Mouse (Mus musculus) neural tube, embryonic 12.5 days (tissue): ENCODE measurements around the gene Naip1. TPM values are rescaled to one million over a fixed set of nuclear protein-coding genes. Genes with fewer than 3 reads are reported as not detected.
"Not testable (repeated sequence)": the region's sequence is repeated elsewhere in the genome, so short reads cannot be mapped to it uniquely, and the experiment has no call there.

Experiments used
- ATAC-seq: fragments of 200-750 bp; cut with Nextera tagmentation; 2 replicates; pipeline ENCODE4 v1.8.0; 2017; ENCODE audit warnings: low read depth, mild to moderate bottlenecking, moderate TSS enrichment, moderate library complexity; ENCODE audit not compliant: low FRiP score
- H3K27ac ChIP-seq: fragments of 300-500 bp; sonication (generic); 2 replicates; pipeline ENCODE4 v1.5.1; 2016
- H3K27me3 ChIP-seq: fragments of 300-500 bp; sonication (generic); replicated peaks from 2 replicates; pipeline ENCODE4 v1.6.1; 2016; ENCODE audit warnings: mild to moderate bottlenecking
- H3K36me3 ChIP-seq: fragments of 300-500 bp; sonication (generic); 2 replicates; pipeline ENCODE4 v1.6.1; 2016; ENCODE audit warnings: mild to moderate bottlenecking
- H3K4me1 ChIP-seq: fragments of 300-500 bp; sonication (generic); 2 replicates; pipeline ENCODE4 v1.6.1; 2016
- H3K4me2 ChIP-seq: fragments of 300-500 bp; sonication (generic); replicated peaks from 2 replicates; pipeline ENCODE4 v1.6.1; 2016; ENCODE audit warnings: mild to moderate bottlenecking
- H3K4me3 ChIP-seq: fragments of 300-500 bp; sonication (generic); 2 replicates; pipeline ENCODE4 v1.5.1; 2016
- H3K9ac ChIP-seq: fragments of 300-500 bp; sonication (generic); 2 replicates; pipeline ENCODE4 v1.6.1; 2016; ENCODE audit warnings: mild to moderate bottlenecking
- H3K9me3 ChIP-seq: fragments of 300-500 bp; sonication (generic); 2 replicates; pipeline ENCODE4 v1.6.1; 2016; ENCODE audit warnings: mild to moderate bottlenecking
- WGBS: fragments of 180-500 bp; shearing (Covaris S2); methylation state at CpG from one replicate; pipeline ENCODE4 v1.1.7; 2016; 5-methylcytosine and 5-hydroxymethylcytosine counted together
- polyA plus RNA-seq: library from polyadenylated mRNA; unstranded; fragments of >200 nt; fragmentation: Nextera tagmentation; extraction: Ambion mirVana; gene quantifications from 2 replicates; pipeline ENCODE4 v1.2.1, GENCODE M21; 2016

Naip1 gene
- polyA plus RNA-seq, 1 experiment from 2014 or later: 0.06 TPM

DNA sequence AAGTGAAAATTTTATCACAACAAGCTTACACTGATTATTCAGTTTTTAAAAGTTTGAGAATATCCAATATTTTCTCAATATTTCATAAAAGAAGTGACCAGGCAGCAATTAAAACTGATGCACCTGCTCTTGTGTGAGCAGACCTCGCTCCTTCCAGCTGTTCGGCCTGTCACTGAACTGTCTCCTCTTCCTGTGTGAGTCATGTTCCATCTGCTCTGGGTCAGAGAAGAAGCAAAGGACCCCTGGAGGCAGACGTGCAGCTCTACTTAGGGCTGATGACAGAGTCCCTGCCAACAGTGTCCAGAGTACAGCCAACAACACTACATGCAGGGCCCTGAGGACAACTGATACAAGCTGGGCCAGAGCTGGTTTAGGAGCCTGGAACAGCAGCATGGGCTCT lies 12.6 kb downstream of the Naip1 start:
- Histone ChIP-seq H3K4me3 (no peak overlapping the region), H3K27me3 (no peaks in the 10 kb centered on the region), H3K27ac (no peak overlapping the region), H3K36me3 (no peaks in the 10 kb centered on the region), H3K9ac (no peak overlapping the region), H3K4me1 (no peaks in the 10 kb centered on the region), H3K4me2 (no peak overlapping the region), H3K9me3 (no peaks in the 10 kb centered on the region)
- no peak for ATAC-seq
- 60% methylated on average over 3 of the region's 3 CpGs for WGBS

DNA sequence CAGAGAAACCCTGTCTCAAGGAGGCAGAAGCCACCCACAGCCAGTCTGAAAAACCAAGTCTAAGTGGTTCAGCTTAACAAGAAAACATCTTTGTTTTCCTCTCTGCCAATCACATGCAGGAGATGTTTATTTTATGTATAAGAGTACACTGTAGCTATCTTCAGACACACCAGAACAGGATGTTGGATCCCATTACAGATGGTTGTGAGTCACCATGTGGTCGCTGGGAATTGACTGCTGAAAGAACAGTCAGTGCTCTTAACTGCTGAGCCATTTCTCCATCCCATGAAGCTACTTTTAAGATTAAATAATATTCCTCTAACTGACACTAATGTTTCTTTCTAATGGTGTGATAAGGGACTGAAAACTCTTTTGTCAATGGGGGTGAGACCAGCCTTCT lies 14.0 kb downstream of the Naip1 start:
- no peak for ATAC-seq
- Histone ChIP-seq H3K4me1 (no peaks in the 10 kb centered on the region), H3K27me3 (no peaks in the 10 kb centered on the region), H3K27ac (no peak overlapping the region), H3K4me3 (no peak overlapping the region), H3K4me2 (no peak overlapping the region), H3K9me3 (no peaks in the 10 kb centered on the region), H3K36me3 (no peaks in the 10 kb centered on the region), H3K9ac (no peak overlapping the region)
- 70% methylated on average over 1 of the region's 1 CpGs for WGBS

DNA sequence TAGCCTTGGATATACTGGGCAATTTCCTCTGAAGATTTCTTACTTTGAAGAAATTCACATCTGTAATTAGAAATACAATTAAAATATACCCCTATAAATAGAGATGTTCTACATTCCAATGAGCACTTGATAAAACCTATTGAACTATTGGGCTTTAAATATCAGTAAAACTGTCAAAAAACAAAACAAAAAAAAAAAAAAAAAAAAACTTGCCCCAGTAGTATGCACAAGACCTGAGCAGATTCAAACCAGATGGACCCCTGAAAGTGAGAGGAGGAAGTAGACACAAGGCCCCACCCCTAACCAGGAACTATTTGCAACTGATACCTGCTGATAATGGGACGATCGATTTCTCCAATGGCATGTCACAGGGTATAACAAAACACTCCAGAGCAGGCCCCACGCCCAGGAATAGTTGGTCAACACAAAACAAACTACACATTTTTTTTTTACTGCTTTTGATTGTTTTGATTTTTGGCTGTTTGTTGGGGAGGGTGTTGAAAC lies 15.3 kb downstream of the Naip1 start:
- ATAC-seq: no peak
- WGBS: 82% methylated on average over 3 of the region's 3 CpGs
- Histone ChIP-seq H3K4me2 (no peak overlapping the region), H3K27ac (no peak overlapping the region), H3K36me3 (no peaks in the 10 kb centered on the region), H3K27me3 (no peaks in the 10 kb centered on the region), H3K9me3 (no peaks in the 10 kb centered on the region), H3K9ac (no peak overlapping the region), H3K4me1 (no peaks in the 10 kb centered on the region), H3K4me3 (no peak overlapping the region)

DNA sequence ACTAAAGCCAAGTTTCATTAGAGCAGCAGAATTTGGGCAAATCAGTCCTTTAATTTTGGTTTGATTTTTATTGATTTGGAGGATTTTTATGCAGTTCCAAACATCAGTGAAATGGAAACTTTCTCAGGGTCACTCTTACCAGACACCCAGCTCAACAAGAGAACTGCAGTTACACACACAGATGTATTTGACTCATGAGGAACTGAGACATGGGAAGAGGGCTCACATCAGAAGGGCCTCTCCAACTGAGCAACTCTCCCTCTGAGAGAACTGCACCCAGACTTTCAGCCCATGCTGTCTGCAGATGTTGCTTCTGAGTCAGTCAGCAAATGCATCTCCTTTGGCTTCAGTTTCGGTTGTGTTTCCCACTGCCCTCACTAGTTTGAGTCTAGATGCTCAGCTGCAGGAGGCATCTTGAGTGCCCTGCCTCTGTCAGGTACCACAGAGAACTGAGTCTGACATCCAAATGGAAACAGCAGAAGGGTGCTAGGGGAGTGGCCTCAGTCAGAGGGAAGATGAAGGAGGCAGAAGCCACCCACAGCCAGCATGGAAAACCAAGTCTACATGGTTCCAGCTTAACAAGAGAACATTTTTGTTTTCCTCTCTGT lies 16.0 kb downstream of the Naip1 start:
- not testable (repeated sequence) for H3K9me3 ChIP-seq, H3K4me3 ChIP-seq, H3K27ac ChIP-seq, H3K4me2 ChIP-seq, ATAC-seq, H3K4me1 ChIP-seq, H3K36me3 ChIP-seq, H3K9ac ChIP-seq, H3K27me3 ChIP-seq
- 83% methylated on average over 1 of the region's 1 CpGs for WGBS

GRCm38 (mm10) chr13:100419958-100420357 lies 32.7 kb downstream of the Naip1 start:
- not testable (repeated sequence) for H3K4me3 ChIP-seq, H3K9ac ChIP-seq, H3K9me3 ChIP-seq, H3K4me2 ChIP-seq, H3K36me3 ChIP-seq, H3K27ac ChIP-seq, ATAC-seq, H3K4me1 ChIP-seq, H3K27me3 ChIP-seq
- 93% methylated on average over 7 of the region's 7 CpGs for WGBS

DNA sequence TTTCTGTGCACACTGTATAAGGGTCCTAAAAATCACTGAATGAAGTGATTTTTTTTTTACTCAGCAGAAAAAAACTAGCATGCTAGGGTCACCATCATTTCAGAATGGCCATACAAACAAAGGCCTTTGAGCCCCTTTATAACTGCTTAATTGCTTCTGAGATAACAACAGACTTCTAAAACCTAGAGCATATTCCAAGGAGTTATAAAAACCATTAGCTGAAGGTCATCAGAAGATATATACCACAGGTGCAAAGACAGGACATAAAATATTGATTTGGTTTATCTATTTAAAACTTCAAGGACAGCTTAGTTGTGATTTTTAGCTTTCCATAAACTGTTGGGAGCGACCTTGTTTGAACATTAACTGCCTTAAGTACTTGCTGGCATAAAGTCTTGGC lies 38.2 kb downstream of the Naip1 start:
- Histone ChIP-seq H3K4me3 (no peak overlapping the region), H3K36me3 (no peaks in the 10 kb centered on the region), H3K9me3 (no peaks in the 10 kb centered on the region), H3K9ac (no peak overlapping the region), H3K27ac (no peak overlapping the region), H3K27me3 (no peaks in the 10 kb centered on the region), H3K4me2 (no peak overlapping the region), H3K4me1 (no peaks in the 10 kb centered on the region)
- no peak for ATAC-seq
- WGBS: 74% methylated on average over 1 of the region's 1 CpGs

DNA sequence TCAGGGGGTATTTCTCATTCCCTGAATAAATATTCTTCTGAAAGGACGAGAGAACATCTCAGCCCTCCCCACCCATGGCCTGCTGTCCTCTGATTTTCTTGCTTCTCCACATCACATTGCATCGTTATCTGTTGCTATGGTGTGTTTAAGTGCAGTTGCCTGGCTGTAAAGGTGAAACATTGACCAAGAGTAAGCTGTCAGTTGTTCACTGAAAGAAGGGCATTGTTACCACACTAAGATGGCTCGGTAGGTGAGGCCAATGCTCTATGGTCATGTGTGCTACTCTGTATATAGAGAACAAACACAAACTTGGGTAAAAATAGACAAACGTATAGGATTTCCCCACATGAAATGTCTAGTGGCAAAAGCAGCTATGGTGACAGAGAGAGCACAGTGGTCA lies 42.8 kb downstream of the Naip1 start:
- no peak overlapping the region for H3K4me2 ChIP-seq
- H3K27ac ChIP-seq: no peak overlapping the region
- H3K9me3 ChIP-seq: no peaks in the 10 kb centered on the region
- H3K36me3 ChIP-seq: no peaks in the 10 kb centered on the region
- no peaks in the 10 kb centered on the region for H3K4me1 ChIP-seq
- H3K4me3 ChIP-seq: no peak overlapping the region
- 72% methylated on average over 4 of the region's 4 CpGs for WGBS
- H3K27me3 ChIP-seq: no peaks in the 10 kb centered on the region
- H3K9ac ChIP-seq: no peak overlapping the region
- ATAC-seq: no peak

- no peak overlapping the region for H3K9ac ChIP-seq
- H3K36me3 ChIP-seq: no peaks in the 10 kb centered on the region
- WGBS: 90% methylated on average over 5 of the region's 5 CpGs
- no peak overlapping the region for H3K4me2 ChIP-seq
- H3K4me3 ChIP-seq: no peak overlapping the region
- H3K27ac ChIP-seq: no peak overlapping the region
- no peaks in the 10 kb centered on the region for H3K4me1 ChIP-seq
- no peak for ATAC-seq
- H3K9me3 ChIP-seq: no peaks in the 10 kb centered on the region
- no peaks in the 10 kb centered on the region for H3K27me3 ChIP-seq
Measured at GRCm38 (mm10) chr13:100409181-100409580, 43.5 kb downstream of the Naip1 start.

GRCm38 (mm10) chr13:100408242-100408641 lies 44.4 kb downstream of the Naip1 start:
- Histone ChIP-seq H3K9me3 (no peaks in the 10 kb centered on the region), H3K4me2 (no peak overlapping the region), H3K36me3 (no peaks in the 10 kb centered on the region), H3K27ac (no peak overlapping the region), H3K4me3 (no peak overlapping the region), H3K4me1 (no peaks in the 10 kb centered on the region), H3K27me3 (no peaks in the 10 kb centered on the region), H3K9ac (no peak overlapping the region)
- 87% methylated on average over 7 of the region's 7 CpGs for WGBS
- no peak for ATAC-seq

DNA sequence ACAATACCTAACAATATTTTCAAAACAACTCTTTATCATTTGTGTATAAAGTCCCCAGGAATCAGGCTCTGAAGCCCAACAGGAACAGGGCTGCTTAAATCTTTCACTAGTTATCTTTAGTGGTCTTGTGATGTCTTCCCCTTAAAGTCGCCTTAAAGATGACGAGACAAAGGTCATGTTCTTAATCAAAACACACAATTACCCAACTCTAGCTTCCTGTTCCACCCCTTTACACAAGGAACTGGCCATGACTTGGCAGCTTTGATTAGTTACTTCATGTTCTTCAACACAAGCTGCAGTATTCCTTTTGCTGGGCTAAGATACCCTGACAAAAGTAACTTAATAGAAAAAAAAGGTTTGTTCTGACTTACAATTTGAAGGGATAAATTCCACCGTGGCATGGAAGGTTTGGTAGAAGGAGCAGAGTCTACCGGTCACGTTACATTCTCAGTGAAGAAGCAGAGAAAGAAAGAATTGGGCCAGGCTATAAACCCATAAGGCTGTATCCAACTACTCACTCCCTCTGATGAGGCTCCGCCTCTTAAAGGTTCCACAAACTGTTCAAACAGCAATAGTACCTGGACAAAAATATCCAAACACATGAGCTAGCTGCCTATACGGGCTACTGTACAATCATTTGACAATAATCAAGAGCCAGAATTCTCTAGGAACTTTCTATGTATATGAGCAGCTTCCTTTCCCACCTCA lies 49.6 kb downstream of the Naip1 start:
- H3K4me1 ChIP-seq, H3K27ac ChIP-seq, H3K9me3 ChIP-seq, H3K27me3 ChIP-seq, H3K36me3 ChIP-seq, H3K4me3 ChIP-seq, ATAC-seq, H3K4me2 ChIP-seq, H3K9ac ChIP-seq: not testable (repeated sequence)
- WGBS: 81% methylated on average over 7 of the region's 7 CpGs

DNA sequence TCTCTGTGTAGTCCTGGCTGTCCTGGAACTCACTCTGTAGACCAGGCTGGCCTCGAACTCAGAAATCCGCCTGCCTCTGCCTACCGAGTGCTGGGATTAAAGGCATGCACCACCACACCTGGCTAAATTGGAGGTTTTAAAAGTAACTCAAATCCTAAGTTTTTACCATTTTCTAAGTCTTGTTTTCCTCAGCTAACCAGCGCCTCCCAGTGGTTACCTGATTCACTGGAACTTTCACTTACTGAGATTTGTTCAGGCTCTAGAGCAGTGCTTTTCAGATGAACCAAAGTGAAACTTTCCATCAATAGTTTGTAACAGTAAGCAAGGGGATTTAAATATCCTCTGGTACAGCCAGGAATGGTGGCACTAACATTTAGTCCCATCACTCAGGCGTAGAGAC lies 61.6 kb downstream of the Naip1 start:
- not testable (repeated sequence) for H3K36me3 ChIP-seq, H3K27ac ChIP-seq, ATAC-seq, H3K9ac ChIP-seq, H3K27me3 ChIP-seq, H3K4me3 ChIP-seq, H3K9me3 ChIP-seq, H3K4me2 ChIP-seq, H3K4me1 ChIP-seq
- 34% methylated on average over 5 of the region's 5 CpGs for WGBS

DNA sequence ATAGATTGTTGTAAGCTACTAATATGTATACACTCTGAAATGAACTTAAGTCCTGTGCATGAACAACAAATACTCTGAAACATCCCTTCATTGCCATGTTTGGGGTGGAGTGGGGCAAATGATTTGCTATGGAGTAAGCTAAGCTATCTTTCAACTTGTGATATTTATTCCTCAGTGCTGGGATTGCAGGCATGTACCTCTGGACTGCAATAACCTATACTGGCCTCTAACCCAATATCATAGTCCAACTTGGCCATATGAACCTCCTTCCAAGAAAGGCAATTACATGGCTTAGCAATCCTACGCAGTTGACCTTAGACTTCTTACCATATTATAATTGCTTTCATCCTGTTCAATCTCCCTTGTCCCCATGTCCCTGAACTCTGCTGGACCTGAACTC lies 82.1 kb downstream of the Naip1 start:
- no peaks in the 10 kb centered on the region for H3K4me1 ChIP-seq
- no peak overlapping the region for H3K4me2 ChIP-seq
- no peak for ATAC-seq
- no peak overlapping the region for H3K27ac ChIP-seq
- H3K9me3 ChIP-seq: no peaks in the 10 kb centered on the region
- no peak overlapping the region for H3K4me3 ChIP-seq
- H3K36me3 ChIP-seq: no peaks in the 10 kb centered on the region
- 98% methylated on average over 1 of the region's 1 CpGs for WGBS
- H3K9ac ChIP-seq: no peak overlapping the region
- no peaks in the 10 kb centered on the region for H3K27me3 ChIP-seq
